ENCODE assay signal across 9 mouse cellular contexts in the genomic region with DNA sequence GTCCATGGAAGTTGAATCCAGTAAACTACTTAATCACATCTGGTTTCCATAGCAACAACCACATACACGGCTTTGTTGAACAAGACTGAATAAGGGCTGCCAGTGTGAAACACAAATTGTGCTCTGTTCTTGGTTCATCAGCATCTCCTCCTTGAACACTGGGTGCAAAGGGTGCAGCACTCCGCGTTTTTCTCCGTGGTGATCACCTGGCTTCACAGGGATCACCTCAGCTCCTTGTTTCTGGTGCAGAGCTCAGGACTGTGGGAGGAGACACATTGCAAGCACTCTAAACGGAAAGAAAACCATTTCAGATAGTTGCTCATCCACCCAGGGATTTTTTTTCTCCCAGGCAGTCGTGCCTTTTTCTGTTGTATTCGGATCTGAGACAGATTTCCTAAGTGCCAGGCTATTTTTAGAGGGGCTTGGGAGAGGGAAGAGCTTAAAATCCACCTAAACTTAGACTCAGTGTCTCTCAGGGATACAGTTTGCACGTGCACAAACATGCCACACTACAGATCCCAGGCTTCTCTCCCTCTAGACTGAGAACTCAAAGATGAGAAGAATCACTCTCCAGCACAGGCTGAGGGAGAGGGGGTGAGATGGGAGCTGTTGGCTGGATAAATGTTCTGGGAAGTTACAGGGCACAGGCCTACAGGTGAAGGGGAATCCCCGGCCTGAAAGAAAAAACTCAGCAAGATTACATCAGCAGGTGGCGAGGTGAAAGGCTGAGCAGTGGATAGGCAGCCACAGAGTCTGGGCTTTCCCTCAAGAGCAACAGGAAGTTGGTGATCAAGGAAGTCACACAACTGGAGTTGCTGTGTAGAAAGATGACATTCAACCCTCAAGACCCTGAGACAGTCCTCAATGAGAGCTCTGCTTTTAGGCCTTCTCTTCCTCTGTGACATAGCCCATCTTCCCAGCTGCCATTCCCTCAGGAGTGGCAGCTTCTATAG. TPM values are rescaled to one million over a fixed set of nuclear protein-coding genes. Genes with fewer than 3 reads are reported as not detected.
DNase-seq lines count a peak whose midpoint lies in the region; ATAC-seq lines count a peak whose summit lies in the region.
"Had no signal": no experiment of that assay in that cellular context is flagged by ENCODE, and none has a peak within 500 bp of the region (broad histone marks: within the 10 kb centered on the region; RNA-seq: fewer than 3 reads in every experiment).

No protein-coding gene starts in this region.

- no peak for ATAC-seq in hindbrain, embryonic 11.5 days (ENCODE audit: low FRiP score)
- ATAC-seq in hindbrain, embryonic 12.5 days (ENCODE audit: low FRiP score), result no peak
- ATAC-seq in intestine, embryonic 15.5 days, result peak; percentile 47
- 0 out of 2 replicates have a peak, but pooled peaks have one; percentile 34 for ATAC-seq in midbrain, embryonic 12.5 days (ENCODE audit: low FRiP score, low read depth)
- 0 out of 2 replicates have a peak, but pooled peaks have one; percentile 10 for ATAC-seq in stomach, embryonic 14.5 days (ENCODE audit: insufficient number of reproducible peaks, insufficient read depth, low FRiP score, low read depth)

- DNase-seq in hindbrain, embryonic 11.5 days (ENCODE audit: low spot score), result peak; percentile 3
- peak; percentile 51 for DNase-seq in NIH3T3 (ENCODE audit: low read depth)
- DNase-seq in frontal cortex, postnatal 14 days (ENCODE audit: low spot score in 2 of 2), result peak; percentile 47 to 58
- no peak for DNase-seq in retina, embryonic 14.5 days (ENCODE audit: low spot score)

- no peaks in the 10 kb centered on the region for H3K36me3 ChIP-seq in hindbrain, embryonic 11.5 days (ENCODE audit: control insufficient read depth, insufficient read depth, low read length)
- no peaks in the 10 kb centered on the region for H3K36me3 ChIP-seq in hindbrain, embryonic 12.5 days
- H3K36me3 ChIP-seq in intestine, embryonic 15.5 days, result no peaks in the 10 kb centered on the region
- H3K36me3 ChIP-seq in midbrain, embryonic 12.5 days, result no peaks in the 10 kb centered on the region
- no peaks in the 10 kb centered on the region for H3K36me3 ChIP-seq in stomach, embryonic 14.5 days (ENCODE audit: control insufficient read depth, insufficient read depth, low read length)

- H3K27ac ChIP-seq in hindbrain, embryonic 11.5 days (ENCODE audit: low read depth, low read length), result no peak overlapping the region
- no peak overlapping the region for H3K27ac ChIP-seq in hindbrain, embryonic 12.5 days
- H3K27ac ChIP-seq in intestine, embryonic 15.5 days, result no peak overlapping the region
- H3K27ac ChIP-seq in midbrain, embryonic 12.5 days (replicated peaks), result no peak overlapping the region
- H3K27ac ChIP-seq in stomach, embryonic 14.5 days (ENCODE audit: low read length), result no peak overlapping the region
- H3K27ac ChIP-seq: macrophage had no signal

- 59% methylated on average over 10 of the region's 10 CpGs for WGBS in hindbrain, embryonic 11.5 days
- WGBS in hindbrain, embryonic 12.5 days, result 51% methylated on average over 10 of the region's 10 CpGs
- 37% methylated on average over 10 of the region's 10 CpGs for WGBS in intestine, embryonic 15.5 days
- 54% methylated on average over 10 of the region's 10 CpGs for WGBS in midbrain, embryonic 12.5 days
- WGBS in stomach, embryonic 14.5 days, result 43% methylated on average over 10 of the region's 10 CpGs

- H3K9ac ChIP-seq in hindbrain, embryonic 11.5 days (ENCODE audit: low read depth, low read length), result no peak overlapping the region
- no peak overlapping the region for H3K9ac ChIP-seq in hindbrain, embryonic 12.5 days
- no peak overlapping the region for H3K9ac ChIP-seq in intestine, embryonic 15.5 days
- no peak overlapping the region for H3K9ac ChIP-seq in midbrain, embryonic 12.5 days (replicated peaks)
- no peak overlapping the region for H3K9ac ChIP-seq in stomach, embryonic 14.5 days (replicated peaks; ENCODE audit: low read depth, low read length)

- no peak overlapping the region for H3K4me3 ChIP-seq in hindbrain, embryonic 11.5 days (ENCODE audit: low read depth, low read length)
- H3K4me3 ChIP-seq in hindbrain, embryonic 12.5 days, result no peak overlapping the region
- H3K4me3 ChIP-seq in intestine, embryonic 15.5 days (replicated peaks), result no peak overlapping the region
- no peak overlapping the region for H3K4me3 ChIP-seq in midbrain, embryonic 12.5 days
- H3K4me3 ChIP-seq in stomach, embryonic 14.5 days (ENCODE audit: low read depth, low read length), result no peak overlapping the region

- H3K27me3 ChIP-seq in hindbrain, embryonic 11.5 days (ENCODE audit: control insufficient read depth, insufficient read depth, low read length), result no peaks in the 10 kb centered on the region
- no peaks in the 10 kb centered on the region for H3K27me3 ChIP-seq in hindbrain, embryonic 12.5 days
- H3K27me3 ChIP-seq in intestine, embryonic 15.5 days (replicated peaks), result no peaks in the 10 kb centered on the region
- no peaks in the 10 kb centered on the region for H3K27me3 ChIP-seq in midbrain, embryonic 12.5 days
- H3K27me3 ChIP-seq in stomach, embryonic 14.5 days (ENCODE audit: control insufficient read depth, insufficient read depth, low read length), result no peaks in the 10 kb centered on the region

- no peaks in the 10 kb centered on the region for H3K4me1 ChIP-seq in hindbrain, embryonic 11.5 days (replicated peaks; ENCODE audit: control insufficient read depth, insufficient read depth, low read length)
- peaks cover 5% of the 10 kb centered on the region; the same call in 1 of the 2 replicates for H3K4me1 ChIP-seq in hindbrain, embryonic 12.5 days
- no peaks in the 10 kb centered on the region; the same call in 1 of the 2 replicates for H3K4me1 ChIP-seq in intestine, embryonic 15.5 days (replicated peaks)
- H3K4me1 ChIP-seq in midbrain, embryonic 12.5 days, result peaks cover 5% of the 10 kb centered on the region; the same call in 1 of the 2 replicates
- no peaks in the 10 kb centered on the region for H3K4me1 ChIP-seq in stomach, embryonic 14.5 days (ENCODE audit: control insufficient read depth, insufficient read depth, low read length)

- H3K9me3 ChIP-seq in hindbrain, embryonic 11.5 days (ENCODE audit: control insufficient read depth, low read length), result 0 out of 2 replicates have a peak, but pooled peaks cover 3% of the 10 kb centered on the region
- 0 out of 2 replicates have a peak, but pooled peaks cover 11% of the 10 kb centered on the region for H3K9me3 ChIP-seq in hindbrain, embryonic 12.5 days (replicated peaks)
- H3K9me3 ChIP-seq in intestine, embryonic 15.5 days, result no peaks in the 10 kb centered on the region
- no peaks in the 10 kb centered on the region for H3K9me3 ChIP-seq in midbrain, embryonic 12.5 days
- no peaks in the 10 kb centered on the region for H3K9me3 ChIP-seq in stomach, embryonic 14.5 days (ENCODE audit: control insufficient read depth, low read depth, low read length)

- no peak overlapping the region for H3K4me2 ChIP-seq in hindbrain, embryonic 11.5 days (replicated peaks; ENCODE audit: low read depth, low read length)
- H3K4me2 ChIP-seq in hindbrain, embryonic 12.5 days (replicated peaks), result no peak overlapping the region
- H3K4me2 ChIP-seq in intestine, embryonic 15.5 days (replicated peaks), result no peak overlapping the region
- no peak overlapping the region for H3K4me2 ChIP-seq in midbrain, embryonic 12.5 days (replicated peaks)
- no peak overlapping the region for H3K4me2 ChIP-seq in stomach, embryonic 14.5 days (replicated peaks; ENCODE audit: low read depth, low read length)

RNA-seq across cellular contexts. Expression of a gene that starts 19.9 kb away (rescaled TPM):
- polyA plus RNA-seq in hindbrain, embryonic 11.5 days (2014; fragmentation: Nextera tagmentation; extraction: Ambion mirVana), result 48.5 and 52.1 TPM in 2 replicates
- 71.0 and 82.5 TPM in 2 replicates for polyA plus RNA-seq in hindbrain, embryonic 12.5 days (2016; fragmentation: Nextera tagmentation; extraction: Ambion mirVana)
- polyA plus RNA-seq in intestine, embryonic 15.5 days (2015; fragmentation: Nextera tagmentation; extraction: Ambion mirVana), result 22.3 and 28.8 TPM in 2 replicates
- polyA plus RNA-seq in midbrain, embryonic 12.5 days (2016; fragmentation: Nextera tagmentation; extraction: Ambion mirVana), result 62.3 and 64.4 TPM in 2 replicates
- polyA plus RNA-seq in stomach, embryonic 14.5 days (2014; fragmentation: Nextera tagmentation; extraction: Ambion mirVana), result 41.3 and 47.4 TPM in 2 replicates

Comparison
In these comparisons a context has a peak if more than half of its experiments do, and no peak if none do; other contexts are left out.
1. ATAC-seq: peak in intestine, embryonic 15.5 days (single experiment), midbrain, embryonic 12.5 days (single experiment) and stomach, embryonic 14.5 days (single experiment); none in hindbrain, embryonic 11.5 days (single experiment) and hindbrain, embryonic 12.5 days (single experiment).